Mouse (Mus musculus) cortical plate, adult 2 months (tissue): ENCODE measurements around the gene Mri1. TPM values are rescaled to one million over a fixed set of nuclear protein-coding genes. Genes with fewer than 3 reads are reported as not detected.
"Not testable (repeated sequence)": the region's sequence is repeated elsewhere in the genome, so short reads cannot be mapped to it uniquely, and the experiment has no call there.

ENCODE experiments used
- H3K27ac ChIP-seq: fragments of 200-500 bp; 2 replicates; pipeline ENCODE4 v1.5.1; 2012; ENCODE audit warnings: low read length, control low read depth, inconsistent platforms; ENCODE audit not compliant: insufficient read depth
- H3K4me1 ChIP-seq: fragments of 200-500 bp; 2 replicates; pipeline ENCODE4 v1.6.1; 2011; ENCODE audit warnings: low read length; ENCODE audit not compliant: control insufficient read depth, insufficient read depth
- H3K4me3 ChIP-seq: fragments of 200-500 bp; 2 replicates; pipeline ENCODE4 v1.5.1; 2011; ENCODE audit warnings: mild to moderate bottlenecking, low read length, control low read depth; ENCODE audit not compliant: insufficient read depth
- CTCF ChIP-seq: fragments of 200-500 bp; IDR thresholded peaks from 2 replicates; pipeline ENCODE4 v1.5.1; 2011; ENCODE audit warnings: mild to moderate bottlenecking, control low read depth, low read length; ENCODE audit not compliant: insufficient read depth; ENCODE audit errors: extremely low read depth
- POLR2A ChIP-seq: fragments of 200-500 bp; IDR thresholded peaks from 2 replicates; pipeline ENCODE4 v1.6.1; 2011; ENCODE audit warnings: mild to moderate bottlenecking, low read length, control low read depth; ENCODE audit not compliant: insufficient read depth; ENCODE audit errors: extremely low read depth
- polyA plus RNA-seq: library from polyadenylated mRNA; depleted of rRNA; stranded (reverse); fragments of >200 nt; gene quantifications from 2 replicates; pipeline ENCODE4 v1.2.3, GENCODE M21; 2012; rRNA removed

Mri1 gene
- polyA plus RNA-seq: 25.0 and 25.2 TPM in 2 replicates

DNA sequence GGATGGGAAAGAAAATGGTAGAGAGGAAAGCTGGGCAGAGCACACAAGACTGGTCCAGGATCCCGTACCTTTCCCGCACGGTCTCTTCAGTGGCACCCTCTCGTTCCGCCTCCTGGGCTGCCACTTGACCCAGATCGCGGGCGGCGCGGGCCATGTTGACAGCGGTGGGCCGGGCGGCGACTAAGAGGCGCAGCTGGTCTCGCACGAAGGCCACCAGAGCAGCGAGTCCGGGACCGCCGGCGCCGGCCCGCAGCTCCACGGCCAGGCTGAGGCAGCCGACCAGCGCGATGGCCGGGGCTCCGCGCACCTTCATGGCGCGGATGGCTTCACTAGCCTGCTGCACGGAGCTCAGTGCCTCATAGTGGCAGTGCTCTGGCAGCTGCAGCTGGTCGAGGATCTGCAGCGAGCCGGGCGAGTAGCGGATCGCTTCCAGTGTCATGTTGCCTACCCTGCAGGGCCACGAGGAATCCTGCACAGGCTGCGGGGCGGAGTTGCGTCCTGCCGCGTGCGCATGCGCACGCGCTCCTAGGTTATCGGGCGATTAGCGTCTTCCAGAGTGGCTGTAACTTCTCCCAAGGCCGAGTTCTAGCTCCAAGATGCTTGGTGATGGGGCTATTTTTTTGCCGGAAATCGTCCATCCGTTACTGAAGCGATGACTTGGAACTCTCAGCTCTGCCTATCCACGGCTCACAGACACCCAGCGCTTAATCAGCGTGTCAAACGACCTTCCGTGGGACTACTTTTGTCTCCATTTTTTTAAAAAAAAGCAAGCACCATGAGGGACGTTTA lies at the start of gene Mri1:
TSS of gene Mri1 (minus strand) at position 505 of the 789 bp plus-strand sequence.
- H3K4me3 ChIP-seq: peak within 1 kb of the TSS; percentile 58
- TF ChIP-seq POLR2A (peak; percentile 92), CTCF (no peak)
- peak within 1 kb of the TSS; percentile 69 for H3K27ac ChIP-seq
- peaks cover 4% of the 10 kb centered on the region for H3K4me1 ChIP-seq

DNA sequence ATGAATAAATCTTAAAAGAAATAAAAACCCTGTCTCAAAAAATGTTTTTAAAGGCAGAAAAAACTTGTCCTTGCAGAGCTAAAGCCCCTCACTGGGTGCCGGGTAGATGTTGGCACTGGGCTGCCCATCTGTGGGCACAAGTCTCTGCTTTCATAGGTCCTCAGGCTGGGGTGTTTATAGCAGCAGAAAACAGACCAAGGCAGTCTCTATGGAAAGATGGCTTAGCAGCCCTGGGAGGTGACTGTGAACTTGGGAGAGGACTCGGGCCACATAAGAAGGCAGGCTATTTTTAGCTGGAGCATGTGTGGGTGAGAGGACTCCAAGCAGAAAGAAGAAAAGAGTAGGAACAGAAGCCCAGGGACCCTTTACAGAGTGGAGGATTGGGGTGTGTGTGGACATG lies 46.8 kb upstream of the Mri1 start:
- no peak for TF ChIP-seq POLR2A
- TF ChIP-seq CTCF: no peak
- H3K4me3 ChIP-seq: no peak overlapping the region

DNA sequence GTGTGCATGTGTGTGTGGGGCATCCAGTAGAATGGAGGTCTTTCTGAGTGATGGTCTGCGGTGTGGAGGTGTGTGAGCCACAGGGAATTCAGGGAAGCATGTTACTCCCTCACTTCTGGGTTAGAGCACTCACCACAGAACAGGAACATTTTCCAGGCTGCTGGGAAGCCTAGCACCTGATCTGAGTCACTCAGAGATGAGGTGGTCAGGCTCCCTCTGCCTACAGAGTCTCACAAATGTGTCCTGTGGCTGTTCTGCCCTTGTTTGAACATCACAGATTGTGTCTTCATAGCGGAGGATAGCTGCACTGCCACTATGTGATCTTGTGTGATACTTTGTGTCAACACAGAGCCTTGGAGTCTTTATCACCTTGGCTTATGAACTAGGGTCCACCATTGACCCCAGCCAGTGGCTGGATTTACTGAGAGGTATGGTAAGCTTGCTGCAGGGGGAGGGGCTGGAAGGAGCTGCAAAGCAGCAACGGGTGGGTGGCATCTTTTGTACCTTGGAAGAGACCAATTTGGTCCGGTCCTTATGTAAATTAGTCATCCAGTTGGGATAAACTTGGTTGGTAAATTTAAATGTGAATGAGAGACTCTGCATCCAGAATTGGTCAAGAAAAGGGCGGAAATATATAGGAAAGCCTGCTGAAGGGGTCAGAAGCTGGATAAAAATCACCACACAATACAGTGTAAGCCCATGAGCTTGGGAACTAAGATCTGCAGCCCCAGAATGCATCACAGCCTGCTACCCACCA lies 40.1 kb upstream of the Mri1 start:
- no peak for TF ChIP-seq CTCF
- Histone ChIP-seq H3K4me3 (no peak overlapping the region), H3K4me1 (no peaks in the 10 kb centered on the region), H3K27ac (no peak overlapping the region)

More for the DNA sequence above, 46.8 kb upstream of the Mri1 start:
- Histone ChIP-seq H3K4me1 (no peaks in the 10 kb centered on the region), H3K27ac (no peak overlapping the region)

DNA sequence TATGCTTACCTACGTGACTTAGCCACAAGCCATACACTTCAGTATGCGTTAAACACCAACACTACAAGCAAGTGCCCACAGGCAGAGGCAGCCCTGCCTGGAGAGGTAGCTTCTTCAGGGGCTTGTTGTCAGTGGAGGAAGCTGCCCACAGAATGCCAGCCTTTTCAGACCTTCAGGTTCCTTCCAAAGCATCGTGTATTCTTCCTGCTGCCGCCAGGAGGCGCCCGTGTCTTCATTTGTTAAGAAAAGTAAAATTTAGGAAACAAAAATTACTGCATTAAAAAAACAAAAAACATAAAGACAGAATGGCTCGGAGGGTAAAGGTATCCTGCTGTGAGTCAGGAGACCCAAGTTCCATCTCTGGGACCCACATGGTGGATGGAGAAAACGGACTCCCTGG lies 34.6 kb upstream of the Mri1 start:
- Histone ChIP-seq H3K4me1 (no peaks in the 10 kb centered on the region), H3K4me3 (no peak overlapping the region), H3K27ac (no peak overlapping the region)
- peak; percentile 69 for TF ChIP-seq CTCF
- TF ChIP-seq POLR2A: no peak

DNA sequence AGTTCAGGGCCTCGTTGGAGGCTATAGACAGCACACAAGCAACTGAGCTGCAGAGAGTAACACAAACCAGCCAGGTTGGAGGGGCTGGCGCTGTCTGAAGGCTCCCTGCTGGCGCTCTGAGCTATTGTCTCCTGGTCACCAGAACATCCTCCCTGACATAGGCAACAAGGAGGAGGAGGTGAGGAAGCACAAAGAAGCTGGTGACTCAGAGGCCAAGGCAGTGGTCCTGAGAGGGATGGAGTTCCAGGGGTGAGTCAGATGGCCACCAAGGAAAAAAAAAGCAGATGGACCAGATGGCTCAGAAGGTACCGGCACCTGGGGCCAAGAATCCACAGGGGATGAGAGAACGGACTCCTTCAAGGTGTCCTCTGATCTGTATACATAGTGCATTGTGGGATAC lies 34.0 kb upstream of the Mri1 start:
- no peak overlapping the region for H3K4me3 ChIP-seq
- H3K27ac ChIP-seq: no peak overlapping the region
- TF ChIP-seq CTCF: no peak
- no peak for TF ChIP-seq POLR2A
- H3K4me1 ChIP-seq: no peaks in the 10 kb centered on the region

DNA sequence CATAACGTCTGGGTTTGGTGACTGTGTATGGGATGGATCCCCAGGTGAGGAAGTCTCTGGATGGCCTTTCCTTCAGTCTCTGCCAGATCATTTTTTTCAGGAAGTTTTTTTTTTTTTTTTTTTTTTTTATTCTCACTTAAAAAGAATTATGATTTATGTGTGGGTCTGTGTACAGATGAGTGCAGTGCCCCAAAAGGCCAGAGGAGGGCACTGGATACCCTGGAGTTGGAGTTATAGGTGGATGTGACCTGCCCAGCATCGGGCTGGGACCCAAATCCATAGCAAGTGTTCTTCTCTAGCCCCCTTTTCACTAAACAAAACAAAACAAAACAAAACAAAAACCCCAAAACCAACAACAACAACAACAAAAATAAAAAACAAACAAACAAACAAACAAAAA lies 31.8 kb upstream of the Mri1 start:
- H3K4me3 ChIP-seq: no peak overlapping the region
- no peaks in the 10 kb centered on the region for H3K4me1 ChIP-seq
- H3K27ac ChIP-seq: no peak overlapping the region
- no peak for TF ChIP-seq POLR2A
- TF ChIP-seq CTCF: 0 out of 2 replicates have a peak, but pooled peaks have one; percentile 8

DNA sequence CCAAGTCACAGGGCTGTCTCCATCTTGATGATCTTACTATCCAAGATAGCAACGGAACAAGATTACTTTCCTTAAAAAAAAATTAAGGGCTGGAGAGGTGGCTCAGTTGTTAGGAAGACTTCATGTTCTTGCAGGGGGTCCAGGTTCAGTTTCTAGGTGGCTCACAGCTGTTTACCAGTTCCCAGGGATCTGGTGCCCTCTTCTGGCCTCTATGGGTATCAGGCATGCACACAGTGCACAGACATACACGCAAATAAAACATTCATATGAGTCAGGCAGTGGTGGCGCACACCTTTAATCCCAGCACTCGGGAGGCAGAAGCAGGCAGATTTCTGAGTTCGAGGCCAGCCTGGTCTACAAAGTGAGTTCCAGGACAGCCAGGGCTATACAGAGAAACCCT lies 28.5 kb upstream of the Mri1 start:
- H3K27ac ChIP-seq, H3K4me1 ChIP-seq, H3K4me3 ChIP-seq: not testable (repeated sequence)
- TF ChIP-seq CTCF: peak; percentile 61

DNA sequence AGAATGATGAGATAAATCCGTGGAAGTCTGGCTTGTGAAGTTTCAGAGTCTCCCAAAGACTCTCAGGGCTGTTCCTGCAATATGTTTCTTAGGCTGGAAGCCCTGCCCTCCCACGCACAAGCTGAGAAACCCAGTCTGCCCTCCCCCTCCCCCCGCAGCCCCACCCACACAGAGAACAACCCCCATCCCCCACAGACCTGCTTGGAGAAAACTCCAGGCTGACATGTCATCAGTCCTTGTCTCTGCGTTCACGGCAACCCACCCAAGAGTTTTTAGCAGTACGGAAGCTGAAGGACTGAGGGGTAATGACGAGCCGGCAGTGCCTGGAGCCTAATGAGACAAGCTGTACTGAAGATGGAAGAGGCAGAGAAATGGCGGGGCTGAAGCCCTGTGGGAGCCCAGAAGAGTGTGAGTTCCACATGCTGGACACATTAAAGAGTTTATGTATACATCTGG lies 27.5 kb upstream of the Mri1 start:
- Histone ChIP-seq H3K27ac (no peak overlapping the region), H3K4me1 (no peaks in the 10 kb centered on the region), H3K4me3 (no peak overlapping the region)
- no peak for TF ChIP-seq CTCF
- TF ChIP-seq POLR2A: no peak

DNA sequence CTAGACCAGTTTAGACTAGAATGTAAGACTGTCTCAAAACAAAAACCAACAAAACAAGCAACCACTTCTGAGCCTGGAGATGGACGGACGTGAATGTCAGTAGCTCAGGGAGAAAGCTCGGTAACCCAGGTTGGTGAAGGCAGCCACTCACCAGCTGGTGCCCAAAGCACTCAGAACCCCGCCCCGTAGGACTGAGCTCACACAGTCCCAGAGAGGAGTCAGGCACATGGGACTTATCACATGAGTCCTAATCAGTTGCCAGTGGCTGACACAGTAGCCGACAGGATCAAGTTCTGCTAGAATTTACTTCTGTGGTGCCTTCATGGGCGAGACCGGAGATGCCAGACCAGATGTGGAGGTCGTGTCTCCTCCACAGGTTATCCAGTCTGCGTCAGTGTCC lies 23.7 kb upstream of the Mri1 start:
- Histone ChIP-seq H3K27ac (no peak overlapping the region), H3K4me3 (no peak overlapping the region), H3K4me1 (no peaks in the 10 kb centered on the region)
- TF ChIP-seq POLR2A (no peak), CTCF (no peak)

DNA sequence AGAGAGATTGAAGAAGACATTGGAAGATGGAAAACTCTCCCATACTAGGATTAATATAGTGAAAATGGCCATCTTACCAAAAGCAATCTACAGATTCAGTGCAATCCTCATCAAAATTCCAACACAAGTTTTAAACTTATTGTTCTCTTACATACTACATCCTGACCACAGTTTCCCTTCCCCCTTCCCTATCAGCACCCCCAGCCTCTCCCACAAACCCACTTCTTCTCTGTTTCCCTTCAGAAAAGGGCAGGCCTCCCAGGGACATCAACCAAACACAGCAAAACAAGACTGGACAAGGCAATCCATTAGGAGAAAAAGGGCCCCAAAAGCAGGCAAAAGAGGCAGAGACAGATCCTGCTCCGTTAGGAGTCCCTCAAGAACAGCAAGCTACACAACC lies 19.3 kb upstream of the Mri1 start:
- Histone ChIP-seq H3K4me1 (no peaks in the 10 kb centered on the region), H3K4me3 (no peak overlapping the region), H3K27ac (no peak overlapping the region)
- TF ChIP-seq POLR2A: no peak
- no peak for TF ChIP-seq CTCF
